Mouse (Mus musculus) frontal cortex, adult 2 months (tissue): ENCODE measurements around the gene Olfr140. TPM values are rescaled to one million over a fixed set of nuclear protein-coding genes. Genes with fewer than 3 reads are reported as not detected.

ENCODE experiments used
- DNase-seq, 2 experiments: peaks; one replicate each; pipeline ENCODE4 v3.0.0; 2022; ENCODE audit warnings: low spot score in 1 of 2; ENCODE audit errors: extremely low spot score in 1 of 2
- polyA plus RNA-seq: library from polyadenylated mRNA; depleted of rRNA; stranded (reverse); fragments of >200 nt; gene quantifications from 2 replicates; pipeline ENCODE4 v1.2.3, GENCODE M21; 2012; rRNA removed

Olfr140 gene
- polyA plus RNA-seq, result not detected in 2 replicates

GRCm38 (mm10) chr2:90063494-90063893, at the start of gene Olfr140:
Gene Olfr140 (minus strand): TSS chr2:90063594.
- no peak for DNase-seq

- DNase-seq, result peak; percentile 2 to 28
Measured at GRCm38 (mm10) chr2:90070065-90070464, 6.7 kb upstream of the Olfr140 start.

- DNase-seq, result no peak
Measured at GRCm38 (mm10) chr2:90035037-90035436, 28.4 kb downstream of the Olfr140 start, which contains the start of gene Olfr1265. Gene Olfr1265 (plus strand): TSS chr2:90035337.

DNA sequence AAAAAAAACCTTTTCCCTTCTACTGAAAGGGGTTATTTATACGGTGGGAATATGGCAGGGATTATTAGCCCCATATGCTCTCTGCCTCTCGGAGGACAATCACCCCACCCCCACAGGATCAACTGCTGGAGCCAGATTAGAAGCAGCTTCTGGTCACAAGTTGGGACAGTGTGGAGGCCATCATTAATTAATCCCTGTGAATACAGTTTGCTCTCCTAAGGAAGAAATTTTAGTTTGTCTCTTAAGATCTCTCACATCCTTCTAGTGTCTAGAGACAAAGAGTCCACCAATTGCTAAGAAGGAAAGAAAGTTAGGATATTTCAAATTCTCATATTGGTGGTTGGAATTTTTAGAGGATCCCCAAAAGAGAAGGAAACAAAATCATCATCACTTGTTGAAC, 37.9 kb downstream of the Olfr140 start, which contains the start of gene Olfr1264:
Gene Olfr1264, minus strand, starts transcription at position 101 of the 400 bp plus-strand sequence.
- DNase-seq, result no peak

GRCm38 (mm10) chr2:90011831-90012230, 51.6 kb downstream of the Olfr140 start, which contains the start of gene Olfr1263:
Gene Olfr1263 (plus strand): TSS chr2:90012131.
- DNase-seq, result no peak

DNA sequence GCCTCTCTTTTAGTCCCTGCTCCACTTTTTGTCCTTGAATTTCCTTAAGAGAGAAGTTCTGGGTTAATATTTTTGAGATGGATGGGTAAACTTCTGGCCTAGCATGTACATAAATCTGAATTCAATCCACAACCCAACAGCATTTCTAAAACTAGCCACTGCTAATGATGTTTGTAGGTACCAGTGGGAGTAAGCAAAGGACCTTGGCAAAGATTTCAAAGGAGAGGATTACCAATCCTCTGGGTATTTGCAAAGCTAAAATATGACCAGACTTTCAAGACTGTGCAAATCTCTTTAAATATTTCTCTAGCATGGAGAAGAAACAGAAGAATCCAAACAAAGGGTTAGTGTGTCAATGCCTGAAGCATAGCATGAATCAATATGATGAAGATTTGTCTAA, 63.5 kb downstream of the Olfr140 start, which contains the start of gene Olfr1262:
Gene Olfr1262, plus strand, starts transcription at position 301 of the 400 bp plus-strand sequence.
- DNase-seq, result no peak

Other genes with a start within 250 kb of the Olfr140 start
- gene Olfr1256, start 222.0 kb downstream of the Olfr140 start, polyA plus RNA-seq, result not detected in 2 replicates
- not detected in 2 replicates for gene Olfr48, start 215.4 kb downstream of the Olfr140 start, polyA plus RNA-seq
- gene Olfr1257, start 185.2 kb downstream of the Olfr140 start, polyA plus RNA-seq, result not detected in 2 replicates
- gene Olfr1258, start 136.3 kb downstream of the Olfr140 start, polyA plus RNA-seq, result not detected in 2 replicates
- gene Olfr1259, start 114.9 kb downstream of the Olfr140 start, polyA plus RNA-seq, result 0.06 TPM in 1 of 2 replicates, not detected in the other
- gene Olfr1260, start 89.3 kb downstream of the Olfr140 start, polyA plus RNA-seq, result not detected in 2 replicates
- gene Olfr1261, start 72.4 kb downstream of the Olfr140 start, polyA plus RNA-seq, result 0.11 TPM in 1 of 2 replicates, not detected in the other
- not detected in 2 replicates for gene Olfr1262, start 63.4 kb downstream of the Olfr140 start, polyA plus RNA-seq
- not detected in 2 replicates for gene Olfr1263, start 51.5 kb downstream of the Olfr140 start, polyA plus RNA-seq
- not detected in 2 replicates for gene Olfr1264, start 38.0 kb downstream of the Olfr140 start, polyA plus RNA-seq
- not detected in 2 replicates for gene Olfr1265, start 28.3 kb downstream of the Olfr140 start, polyA plus RNA-seq
- gene Olfr1269, start 57.8 kb upstream of the Olfr140 start, polyA plus RNA-seq, result not detected in 2 replicates
- gene Olfr32, start 78.7 kb upstream of the Olfr140 start, polyA plus RNA-seq, result 0.71 and 1.3 TPM in 2 replicates
- 0.06 and 0.20 TPM in 2 replicates for gene Olfr1270, start 89.5 kb upstream of the Olfr140 start, polyA plus RNA-seq
- gene Olfr1506, start 160.9 kb upstream of the Olfr140 start, polyA plus RNA-seq, result not detected in 2 replicates
- gene Olfr142, start 194.0 kb upstream of the Olfr140 start, polyA plus RNA-seq, result 0.04 and 0.06 TPM in 2 replicates
- 0.02 TPM in 1 of 2 replicates, not detected in the other for gene Olfr1271, start 207.4 kb upstream of the Olfr140 start, polyA plus RNA-seq
- not detected in 2 replicates for gene Olfr1272, start 229.2 kb upstream of the Olfr140 start, polyA plus RNA-seq